Mouse (Mus musculus): Measurements from ENCODE around the gene Fis1.
A peak's percentile ranks its signal among the peaks of the same experiment; 100 is the strongest.

Gene Fis1

GRCm38 (mm10) chr5:136967592-136967991 lies 14.5 kb downstream of the Fis1 start:
- DNase-seq (ENCODE audit: extremely low spot score), result no peak

- DNase-seq (ENCODE audit: extremely low spot score), result no peak
Observed at GRCm38 (mm10) chr5:136970703-136971102, 17.6 kb downstream of the Fis1 start.

- no peak for DNase-seq (ENCODE audit: extremely low spot score)
Observed at GRCm38 (mm10) chr5:136973670-136974069, 20.6 kb downstream of the Fis1 start.

GRCm38 (mm10) chr5:136977769-136978168 lies 24.7 kb downstream of the Fis1 start:
- no peak for DNase-seq (ENCODE audit: extremely low spot score)

GRCm38 (mm10) chr5:136979762-136980161 lies 26.7 kb downstream of the Fis1 start:
- no peak for DNase-seq (ENCODE audit: extremely low spot score)

GRCm38 (mm10) chr5:136980974-136981373 lies 27.9 kb downstream of the Fis1 start:
- no peak for DNase-seq (ENCODE audit: extremely low spot score)

GRCm38 (mm10) chr5:136982338-136982930 lies 29.4 kb downstream of the Fis1 start:
- DNase-seq (ENCODE audit: extremely low spot score), result no peak

- DNase-seq (ENCODE audit: extremely low spot score), result no peak
Observed at GRCm38 (mm10) chr5:136984828-136985227, 31.8 kb downstream of the Fis1 start.

- peak; percentile 93 for DNase-seq (ENCODE audit: extremely low spot score)
Observed at GRCm38 (mm10) chr5:136986695-136987137, 33.6 kb downstream of the Fis1 start, which contains the start of gene Plod3. TSS of gene Plod3 (plus strand) at chr5:136987019.

- DNase-seq (ENCODE audit: extremely low spot score), result peak; percentile 81
Observed at GRCm38 (mm10) chr5:136987138-136987933, 34.3 kb downstream of the Fis1 start.

- DNase-seq (ENCODE audit: extremely low spot score), result no peak
Observed at GRCm38 (mm10) chr5:136987934-136988271, 34.8 kb downstream of the Fis1 start, which contains the start of gene Znhit1. TSS of gene Znhit1 (minus strand) at chr5:136988021.

- DNase-seq (ENCODE audit: extremely low spot score), result no peak
Observed at GRCm38 (mm10) chr5:136988420-136988819, 35.3 kb downstream of the Fis1 start.

- no peak for DNase-seq (ENCODE audit: extremely low spot score)
Observed at GRCm38 (mm10) chr5:136989801-136990200, 36.7 kb downstream of the Fis1 start.

- DNase-seq (ENCODE audit: extremely low spot score), result no peak
Observed at GRCm38 (mm10) chr5:136999449-136999848, 46.4 kb downstream of the Fis1 start.

- DNase-seq (ENCODE audit: extremely low spot score), result no peak
Observed at GRCm38 (mm10) chr5:137000612-137001011, 47.5 kb downstream of the Fis1 start.

- DNase-seq (ENCODE audit: extremely low spot score), result no peak
Observed at GRCm38 (mm10) chr5:137007276-137007675, 54.2 kb downstream of the Fis1 start.

- peak; percentile 53 for DNase-seq (ENCODE audit: extremely low spot score)
Observed at GRCm38 (mm10) chr5:137009988-137010387, 56.9 kb downstream of the Fis1 start.

- DNase-seq (ENCODE audit: extremely low spot score), result no peak
Observed at GRCm38 (mm10) chr5:137012401-137012950, 59.4 kb downstream of the Fis1 start.
